Mouse (Mus musculus) spleen, adult 12 weeks (tissue): ENCODE results near the gene 4930442H23Rik.

Experiments used
- DNase-seq: peaks from one replicate; pipeline ENCODE4 v3.0.0; 2022; ENCODE audit warnings: low spot score

Gene 4930442H23Rik

GRCm38 (mm10) chr10:81143845-81144437 is 39.7 kb downstream of the 4930442H23Rik start:
- no peak for DNase-seq

DNA sequence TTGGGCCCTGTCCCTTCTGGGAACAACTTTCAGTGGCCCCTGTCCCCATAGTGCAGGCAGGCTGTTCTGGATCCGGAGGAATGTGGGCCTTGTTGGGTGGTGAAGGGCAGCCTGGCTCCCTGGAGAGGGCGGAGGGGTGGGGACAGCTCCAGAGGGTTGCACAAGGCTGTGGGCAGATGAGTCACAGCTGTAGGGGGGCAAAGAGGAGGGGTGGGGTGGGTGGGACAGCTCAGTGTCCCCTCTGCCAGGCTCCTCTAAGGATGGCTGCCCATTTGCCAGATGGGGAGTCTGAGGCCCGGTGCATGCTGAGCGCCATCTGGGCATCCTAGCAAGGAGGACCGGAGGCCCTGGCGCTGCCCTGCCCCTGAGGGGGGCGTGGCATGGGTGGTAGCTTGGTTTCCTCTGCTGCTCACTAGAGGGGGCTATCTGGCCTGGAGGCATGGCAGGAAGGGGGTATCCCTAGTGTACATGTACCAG is 40.5 kb downstream of the 4930442H23Rik start:
- DNase-seq = no peak

DNA sequence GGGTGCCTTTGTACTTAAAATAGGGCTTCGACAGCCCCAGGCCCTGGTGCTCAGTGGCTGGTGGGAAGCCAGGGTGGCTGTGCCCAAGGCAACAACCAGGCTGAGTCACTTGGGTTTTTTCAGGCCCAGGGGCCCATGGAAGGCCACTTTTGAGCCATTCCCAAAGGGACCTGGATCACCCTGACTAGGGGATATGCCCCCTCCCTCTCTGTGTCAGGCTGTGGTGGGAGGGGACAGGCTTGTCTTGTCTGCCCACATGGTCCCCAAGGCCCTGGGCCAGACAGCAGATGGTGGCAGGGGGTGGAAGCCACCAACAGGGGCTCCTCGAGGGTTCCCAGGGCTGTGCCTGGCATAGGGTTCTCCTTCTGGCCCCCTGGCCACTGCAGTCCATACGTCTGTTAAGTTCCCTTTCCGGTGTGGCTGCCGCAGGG is 41.1 kb downstream of the 4930442H23Rik start:
- no peak for DNase-seq

- DNase-seq = no peak
Observed at GRCm38 (mm10) chr10:81141455-81142210, 42.0 kb downstream of the 4930442H23Rik start.

- no peak for DNase-seq
Observed at GRCm38 (mm10) chr10:81140717-81141454, 42.8 kb downstream of the 4930442H23Rik start.

- DNase-seq = no peak
Observed at GRCm38 (mm10) chr10:81140005-81140404, 43.6 kb downstream of the 4930442H23Rik start.

GRCm38 (mm10) chr10:81139529-81139846 is 44.2 kb downstream of the 4930442H23Rik start:
- DNase-seq = no peak

DNA sequence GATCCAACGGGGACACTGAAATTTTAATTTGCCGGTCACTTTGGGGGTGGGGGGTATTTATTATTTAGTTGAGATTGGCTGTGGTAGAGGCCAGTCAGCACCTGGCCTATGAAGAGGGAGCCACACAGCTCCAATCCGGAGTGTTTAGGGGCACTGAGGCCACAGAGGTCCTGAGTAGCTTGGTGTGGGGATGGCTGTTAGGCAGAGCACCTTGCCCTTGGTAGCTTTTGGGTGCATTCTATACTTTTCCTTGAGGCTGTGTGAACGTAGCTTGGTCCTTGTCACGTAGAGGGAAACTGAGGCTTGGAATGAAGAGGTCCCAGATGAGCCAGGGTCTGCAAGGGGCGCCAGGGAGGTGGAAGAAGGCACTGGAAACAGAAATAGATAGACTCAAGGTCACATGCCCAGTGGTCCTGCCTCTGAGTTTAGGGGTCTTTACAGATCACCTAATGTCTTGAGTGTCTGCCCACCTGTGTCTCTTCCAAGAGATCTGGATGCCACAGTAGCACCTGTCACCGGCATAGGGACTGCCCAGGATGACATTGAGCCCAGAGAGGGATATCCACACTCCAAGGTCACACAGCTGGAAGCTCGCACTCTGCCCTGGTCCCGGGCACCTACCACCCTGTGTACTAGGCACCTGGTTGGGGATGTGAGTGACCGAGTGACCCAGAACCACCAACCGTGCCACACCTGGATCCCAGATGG is 44.7 kb downstream of the 4930442H23Rik start:
- DNase-seq = no peak

DNA sequence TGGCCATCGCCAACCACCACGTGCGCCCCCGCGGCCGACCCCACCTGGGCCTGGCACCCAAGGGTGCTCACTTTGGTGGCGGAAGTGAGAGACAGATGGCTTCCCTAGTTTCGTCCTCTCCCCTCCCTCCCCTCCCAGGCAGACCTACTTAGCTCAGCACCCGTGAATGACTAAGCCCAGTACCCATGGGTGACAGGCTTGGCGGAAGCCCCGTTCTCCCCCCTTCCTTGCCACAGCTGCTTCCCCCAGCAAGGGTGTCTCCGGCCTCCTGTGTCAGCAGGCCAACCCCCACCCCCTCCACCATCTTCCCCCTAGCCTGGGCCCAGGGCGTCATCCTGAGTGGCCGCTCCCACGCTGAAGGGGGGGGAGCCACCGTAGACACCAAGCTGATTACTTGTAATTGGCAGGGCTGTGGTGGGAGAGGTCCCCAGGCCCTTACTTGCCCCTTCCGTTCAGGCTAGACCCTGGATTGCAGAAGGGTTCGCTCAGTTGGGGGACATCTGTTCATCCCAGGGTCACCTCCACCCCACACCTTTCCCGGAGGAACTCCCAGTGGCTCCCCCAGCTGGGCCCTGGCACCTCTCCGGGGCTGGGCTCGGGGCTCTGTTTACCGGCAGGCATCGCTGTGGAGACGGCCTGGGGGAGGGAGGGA is 45.4 kb downstream of the 4930442H23Rik start:
- DNase-seq = no peak

GRCm38 (mm10) chr10:81137252-81138130 is 46.2 kb downstream of the 4930442H23Rik start:
- peak; percentile 99 for DNase-seq

DNA sequence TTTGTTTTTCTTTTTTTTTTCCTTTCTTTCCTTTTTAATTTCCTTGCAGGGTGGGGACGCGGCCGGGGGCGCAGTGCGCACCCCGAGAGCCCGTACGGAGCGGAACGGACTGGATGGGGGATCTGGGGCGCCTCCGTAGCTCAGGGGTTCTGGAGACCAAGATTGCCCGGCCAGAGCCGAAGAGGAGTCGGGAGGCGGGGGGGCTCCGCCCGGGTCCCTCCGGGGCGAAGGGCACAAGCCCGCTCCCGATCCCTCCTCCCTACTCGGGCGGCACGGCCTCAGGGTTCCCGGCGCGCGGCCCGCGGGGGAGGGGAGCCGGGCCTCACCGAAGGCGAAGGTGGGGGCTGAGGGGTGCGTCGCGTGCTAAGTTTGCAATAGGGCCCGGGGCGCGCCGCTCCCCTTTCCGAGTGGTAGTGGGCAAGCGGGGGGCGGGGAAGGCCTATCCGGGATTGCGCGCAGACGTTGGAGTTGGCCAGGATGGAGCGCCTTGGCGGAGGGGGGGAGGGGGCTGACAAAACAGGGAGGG is 46.9 kb downstream of the 4930442H23Rik start:
- DNase-seq = peak; percentile 69

GRCm38 (mm10) chr10:81135831-81136705 is 47.6 kb downstream of the 4930442H23Rik start:
- DNase-seq = peak; percentile 69

DNA sequence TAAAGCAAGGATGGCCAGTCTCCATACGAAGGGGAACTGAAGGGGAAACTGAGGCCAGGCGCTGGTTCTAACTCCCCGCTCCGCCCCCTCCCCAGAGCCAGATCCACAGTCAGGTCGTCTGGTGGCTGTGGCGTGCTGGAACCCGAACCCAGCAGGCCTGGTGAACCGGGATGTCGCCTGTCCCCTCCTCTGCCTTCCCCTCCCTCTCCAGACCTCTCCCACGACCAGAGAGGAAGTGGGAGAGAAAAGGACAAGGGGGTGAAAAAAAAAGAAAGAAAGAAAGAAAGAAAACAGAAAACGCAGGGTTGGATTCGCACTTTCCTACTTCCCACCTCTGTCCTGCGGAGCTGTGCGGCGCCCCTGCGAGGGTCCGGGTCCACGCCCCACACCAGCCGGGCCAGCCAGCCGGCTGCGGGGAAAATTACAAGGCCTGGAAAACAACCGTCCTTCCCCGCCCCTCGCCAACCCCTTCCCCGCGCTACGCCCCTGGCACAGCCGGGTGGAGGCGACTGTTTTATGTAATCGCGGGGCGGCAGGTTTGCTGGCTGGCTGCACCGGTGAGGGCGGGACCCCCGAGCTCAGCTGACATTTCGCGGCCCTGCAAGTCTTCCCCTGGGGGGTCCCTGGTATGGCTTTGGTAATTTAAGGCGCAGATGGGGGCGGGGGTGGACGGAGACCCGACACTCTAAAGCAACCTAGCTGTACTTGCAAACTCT is 48.5 kb downstream of the 4930442H23Rik start, which contains the start of gene Zbtb7a:
TSS of gene Zbtb7a (plus strand) at position 255 of the 716 bp plus-strand sequence.
- DNase-seq = peak; percentile 60

DNA sequence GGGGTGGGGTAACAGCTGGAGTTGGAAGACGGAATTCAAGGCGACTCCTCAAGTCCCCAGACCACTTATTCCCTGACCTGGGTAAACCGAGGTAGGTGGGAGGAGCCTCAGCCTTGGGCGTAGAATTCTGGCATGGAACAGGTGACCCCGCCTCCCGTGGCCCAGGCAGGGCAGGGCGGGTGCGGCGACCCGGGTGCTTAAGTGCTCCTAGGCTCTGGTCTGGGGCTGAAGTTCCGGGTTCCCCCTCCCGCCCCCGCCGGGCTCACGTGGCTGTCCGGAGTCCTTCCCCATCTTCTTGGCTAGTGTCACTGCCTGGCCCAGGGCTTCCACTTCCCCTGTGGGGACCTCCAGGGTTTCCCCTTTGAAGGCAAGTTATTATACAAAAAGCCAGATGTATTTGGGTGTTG is 49.5 kb downstream of the 4930442H23Rik start:
- peak; percentile 75 for DNase-seq
